Mouse (Mus musculus) heart, postnatal 14 days (tissue): ENCODE results near the gene Actl7a. TPM values are rescaled to one million over a fixed set of nuclear protein-coding genes. Genes with fewer than 3 reads are reported as not detected.

Experiments used
- DNase-seq, 2 experiments: peaks; one replicate each; pipeline ENCODE4 v3.0.0; 2021 to 2022
- intact Hi-C: fragments of 180-260 bp; cut with DNase I; formaldehyde crosslinking; loops from one replicate; pipeline ENCODE4 v1.15.1; 2025
- total RNA-seq, 2 experiments: library from RNA; stranded (reverse); gene quantifications; 2 replicates each; pipeline ENCODE4 v1.2.3; 2021

The Actl7a gene
- total RNA-seq, 2 experiments from 2014 or later = not detected

DNA sequence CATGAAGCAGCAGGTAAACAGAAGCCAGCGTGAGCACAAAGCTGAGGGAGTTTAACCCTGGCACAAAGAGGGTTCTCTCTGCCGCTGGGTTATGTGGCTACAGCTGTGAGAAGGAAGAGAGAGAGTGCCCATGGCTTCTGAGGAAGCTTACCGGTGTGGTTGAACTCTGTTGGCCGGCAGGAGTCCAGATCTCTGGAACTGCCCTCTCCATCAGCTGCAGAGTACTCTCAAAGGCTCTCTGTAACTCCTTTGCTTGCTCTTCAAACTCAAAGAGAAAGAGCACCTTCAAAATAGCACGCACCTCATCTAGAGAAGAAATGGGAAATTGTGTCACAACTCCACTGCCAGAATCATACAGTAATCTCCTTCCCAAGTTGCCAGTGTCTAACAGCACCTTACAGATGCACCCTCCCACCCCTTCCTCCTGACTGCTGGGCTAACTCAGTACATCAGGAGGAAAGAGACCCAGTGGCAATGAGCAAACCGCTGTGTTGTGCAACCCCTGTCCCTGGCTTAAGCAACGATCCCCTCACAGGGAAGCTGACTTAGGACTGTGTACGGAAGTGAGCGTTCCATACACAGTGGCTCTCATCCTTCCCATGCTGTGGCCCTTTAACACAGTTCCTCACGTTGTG is 13.9 kb downstream of the Actl7a start:
- no peak for DNase-seq
- intact Hi-C loops = no loop called here

DNA sequence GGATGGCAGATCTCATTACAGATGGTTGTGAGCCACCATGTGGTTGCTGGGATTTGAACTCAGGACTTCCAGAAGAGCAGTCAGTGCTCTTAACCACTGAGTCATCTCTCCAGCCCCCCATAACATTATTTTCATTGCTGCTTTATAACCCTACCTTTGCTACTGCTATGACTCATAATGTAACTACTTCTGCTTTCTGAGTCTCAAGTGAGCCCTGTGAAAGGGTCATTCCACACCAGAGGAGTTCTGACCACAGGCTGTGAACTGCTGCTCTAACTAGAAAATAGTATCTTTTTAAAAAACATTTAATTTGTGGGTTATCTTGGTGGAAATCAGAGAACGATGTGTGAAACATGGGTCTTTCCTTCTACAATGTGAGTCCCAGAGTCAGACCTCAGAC is 14.5 kb downstream of the Actl7a start:
- intact Hi-C loops = no loop called here

DNA sequence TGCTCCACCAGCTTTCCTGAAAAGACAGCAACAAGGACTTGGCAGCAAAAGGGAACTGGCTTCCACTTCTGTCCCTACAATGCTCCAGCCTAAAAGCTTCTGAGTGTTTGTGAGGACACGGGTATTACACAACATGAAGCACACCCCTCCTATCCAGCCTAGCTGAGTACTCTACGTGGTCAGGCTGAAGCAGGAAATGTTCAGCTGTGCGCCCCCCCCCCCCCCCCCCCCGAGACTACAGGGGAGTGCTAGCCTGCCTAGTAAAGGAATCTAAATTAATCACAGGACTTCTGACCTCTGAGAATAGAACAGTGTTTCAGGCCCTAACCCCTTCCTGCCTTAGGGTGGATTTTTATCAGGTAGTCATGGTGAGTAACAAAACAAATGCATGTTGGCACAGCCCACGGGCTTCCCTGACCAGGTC is 24.7 kb downstream of the Actl7a start:
- DNase-seq = peak; percentile 23 to 54

More for the DNA sequence above, 14.5 kb downstream of the Actl7a start:
- no peak for DNase-seq

DNA sequence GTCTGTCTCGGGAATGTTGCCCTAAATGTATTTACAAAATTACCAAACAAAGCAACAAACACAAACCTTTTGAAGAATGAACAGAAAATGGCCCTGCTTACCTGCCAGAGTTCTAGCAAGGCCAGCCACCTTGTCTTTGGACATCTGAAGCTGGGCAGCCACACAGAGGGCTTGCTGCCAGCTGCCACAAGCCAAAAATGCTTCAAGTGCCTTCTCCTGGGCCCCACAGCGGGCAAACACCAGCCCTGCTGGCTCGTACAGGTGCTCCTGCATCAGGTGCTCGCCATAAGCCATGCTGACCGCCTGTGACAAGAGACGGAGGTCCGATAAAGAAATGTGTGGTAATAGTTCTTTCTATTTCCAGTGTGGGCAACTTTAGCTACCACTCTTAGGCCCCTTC is 25.7 kb downstream of the Actl7a start:
- peak; percentile 52 to 74 for DNase-seq

More for the DNA sequence above, 24.7 kb downstream of the Actl7a start:
- intact Hi-C loops = no loop called here

DNA sequence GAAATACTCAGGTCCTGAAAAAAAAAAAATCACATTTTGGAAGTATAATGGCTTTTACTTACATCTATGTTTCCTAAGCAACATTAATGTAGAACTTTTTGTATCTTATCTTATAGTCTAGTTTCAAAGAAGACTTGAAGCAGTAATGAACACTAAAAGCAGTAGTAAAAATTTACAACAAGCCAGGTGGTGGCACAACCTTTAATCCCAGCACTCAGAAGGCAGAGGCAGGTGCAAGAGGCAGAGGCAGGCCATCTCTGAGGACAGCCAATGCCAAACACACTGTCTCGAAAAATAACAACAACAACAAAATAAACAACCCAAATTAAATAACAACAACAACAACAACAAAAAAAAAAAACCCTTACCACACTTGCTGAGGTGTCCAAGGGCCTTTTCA is 27.9 kb downstream of the Actl7a start:
- intact Hi-C loops = no loop called here
- DNase-seq = no peak

More for the DNA sequence above, 25.7 kb downstream of the Actl7a start:
- intact Hi-C loops = no loop called here

DNA sequence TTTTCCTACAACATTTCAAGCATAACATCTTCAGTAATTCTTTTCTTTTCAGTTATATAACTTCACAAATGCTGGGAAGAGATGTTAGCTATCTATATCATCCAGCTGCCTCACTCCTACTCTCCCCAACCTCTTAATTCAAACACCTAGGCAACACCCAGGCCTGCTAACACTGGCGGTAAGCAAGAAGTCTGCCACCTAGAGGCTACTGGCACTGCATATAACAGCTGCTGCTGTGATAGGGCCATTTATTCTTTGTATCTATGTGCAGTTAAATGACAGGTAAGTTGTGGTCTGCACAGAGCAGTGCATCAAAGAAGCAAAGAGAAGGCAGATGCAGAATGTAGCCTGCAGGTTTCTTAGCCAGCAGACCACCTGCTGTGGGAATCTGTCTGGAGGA is 48.2 kb downstream of the Actl7a start:
- intact Hi-C loops = no loop called here
- DNase-seq = no peak

Other genes starting within 250 kb of the Actl7a start
- not detected for gene Gm26657, start 3.3 kb upstream of the Actl7a start, total RNA-seq
- under 1 TPM in 1 of 2 experiments, not detected in 1; 0.15 TPM for gene Actl7b, start 2.0 kb upstream of the Actl7a start, total RNA-seq
- 10 to 100 TPM; 20.3 to 22.3 TPM for gene Elp1, start 58.9 kb downstream of the Actl7a start, total RNA-seq
- 1 to 10 TPM; 3.6 to 4.1 TPM for gene Fam206a, start 58.9 kb downstream of the Actl7a start, total RNA-seq
- 10 to 100 TPM; 27.7 to 29.3 TPM for gene Ctnnal1, start 121.8 kb downstream of the Actl7a start, total RNA-seq
- gene Tmem245, start 204.0 kb downstream of the Actl7a start, total RNA-seq = 10 to 100 TPM; 53.1 to 58.3 TPM
- gene Frrs1l, start 247.0 kb downstream of the Actl7a start, total RNA-seq = under 1 TPM; 0.07 TPM